Mouse (Mus musculus) mouse trophoblast stem cell (cell line): ENCODE results near the gene Lhfp.

Experiments
- in situ Hi-C, 2 experiments: fragments of 300-500 bp; cut with MseI, MboI; formaldehyde crosslinking; loops; 2 replicates in 1 of 2; 3 replicates in 1 of 2; pipeline ENCODE4 v1.15.1; 2025

The Lhfp gene

GRCm38 (mm10) chr3:53151081-53151480 is 109.8 kb downstream of the Lhfp start:
- in situ Hi-C loops: no loop called here

GRCm38 (mm10) chr3:53151607-53152006 is 110.3 kb downstream of the Lhfp start:
- in situ Hi-C loops: no loop called here

GRCm38 (mm10) chr3:53161963-53162362 is 120.6 kb downstream of the Lhfp start:
- in situ Hi-C loops: no loop called here

- in situ Hi-C loops: no loop called here
Measured at GRCm38 (mm10) chr3:53165281-53165680, 124.0 kb downstream of the Lhfp start.

- in situ Hi-C loops: no loop called here
Measured at GRCm38 (mm10) chr3:53166001-53166400, 124.7 kb downstream of the Lhfp start.

- in situ Hi-C loops: no loop called here
Measured at GRCm38 (mm10) chr3:53169486-53169885, 128.2 kb downstream of the Lhfp start.

GRCm38 (mm10) chr3:53173310-53174063 is 132.2 kb downstream of the Lhfp start:
- in situ Hi-C loops: no loop called here

GRCm38 (mm10) chr3:53179936-53180335 is 138.6 kb downstream of the Lhfp start:
- in situ Hi-C loops: no loop called here

GRCm38 (mm10) chr3:53185439-53185838 is 144.1 kb downstream of the Lhfp start:
- in situ Hi-C loops: no loop called here

GRCm38 (mm10) chr3:53193441-53193840 is 152.1 kb downstream of the Lhfp start:
- in situ Hi-C loops: no loop called here

- in situ Hi-C loops: no loop called here
Measured at GRCm38 (mm10) chr3:53195666-53196107, 154.4 kb downstream of the Lhfp start.

- in situ Hi-C loops: no loop called here
Measured at GRCm38 (mm10) chr3:53200175-53200574, 158.8 kb downstream of the Lhfp start.

- in situ Hi-C loops: no loop called here
Measured at GRCm38 (mm10) chr3:53200853-53201252, 159.5 kb downstream of the Lhfp start.

- in situ Hi-C loops: no loop called here
Measured at GRCm38 (mm10) chr3:53201670-53202069, 160.3 kb downstream of the Lhfp start.

GRCm38 (mm10) chr3:53202184-53202583 is 160.9 kb downstream of the Lhfp start:
- in situ Hi-C loops: no loop called here

GRCm38 (mm10) chr3:53202698-53203097 is 161.4 kb downstream of the Lhfp start:
- in situ Hi-C loops: no loop called here

GRCm38 (mm10) chr3:53203656-53204055 is 162.3 kb downstream of the Lhfp start:
- in situ Hi-C loops: no loop called here

- in situ Hi-C loops: no loop called here
Measured at GRCm38 (mm10) chr3:53204348-53204984, 163.1 kb downstream of the Lhfp start.

GRCm38 (mm10) chr3:53204985-53205365 is 163.6 kb downstream of the Lhfp start:
- in situ Hi-C loops: no loop called here

- in situ Hi-C loops: no loop called here
Measured at GRCm38 (mm10) chr3:53205706-53206105, 164.4 kb downstream of the Lhfp start.

- in situ Hi-C loops: no loop called here
Measured at GRCm38 (mm10) chr3:53206509-53207224, 165.3 kb downstream of the Lhfp start.

GRCm38 (mm10) chr3:53207225-53207528 is 165.8 kb downstream of the Lhfp start:
- in situ Hi-C loops: no loop called here
